Mouse (Mus musculus) stomach, postnatal 0 days (tissue): ENCODE results near the gene Tmem126a. TPM values are rescaled to one million over a fixed set of nuclear protein-coding genes. Genes with fewer than 3 reads are reported as not detected.

Source experiments
- ATAC-seq: fragments of 200-750 bp; cut with Nextera tagmentation; 2 replicates; pipeline ENCODE4 v1.8.0; 2017; ENCODE audit not compliant: low FRiP score, low TSS enrichment
- DNase-seq: peaks from one replicate; pipeline ENCODE4 v3.0.0-alpha.2; 2016; ENCODE audit warnings: low spot score
- H3K27ac ChIP-seq: fragments of 300-500 bp; sonication (generic); replicated peaks from 2 replicates; pipeline ENCODE4 v1.5.1; 2014; ENCODE audit warnings: mild to moderate bottlenecking, control low read depth
- H3K27me3 ChIP-seq: fragments of 300-500 bp; sonication (generic); 2 replicates; pipeline ENCODE4 v1.6.1; 2014; ENCODE audit warnings: low read length; ENCODE audit not compliant: control insufficient read depth, insufficient read depth
- H3K36me3 ChIP-seq: fragments of 300-500 bp; sonication (generic); 2 replicates; pipeline ENCODE4 v1.6.1; 2014; ENCODE audit warnings: low read length, mixed read lengths; ENCODE audit not compliant: control insufficient read depth, insufficient read depth
- H3K4me1 ChIP-seq: fragments of 300-500 bp; sonication (generic); replicated peaks from 2 replicates; pipeline ENCODE4 v1.6.1; 2014; ENCODE audit warnings: antibody characterized with exemption; ENCODE audit not compliant: control insufficient read depth, insufficient read depth
- H3K4me2 ChIP-seq: fragments of 300-500 bp; sonication (generic); replicated peaks from 2 replicates; pipeline ENCODE4 v1.6.1; 2014; ENCODE audit warnings: low read depth, mild to moderate bottlenecking, control low read depth, moderate library complexity
- H3K4me3 ChIP-seq: fragments of 300-500 bp; sonication (generic); 2 replicates; pipeline ENCODE4 v1.5.1; 2014; ENCODE audit warnings: low read depth, low read length, control low read depth
- H3K9ac ChIP-seq: fragments of 300-500 bp; sonication (generic); 2 replicates; pipeline ENCODE4 v1.6.1; 2014; ENCODE audit warnings: mild to moderate bottlenecking, low read length, control low read depth, mixed read lengths
- H3K9me3 ChIP-seq: fragments of 300-500 bp; sonication (generic); 2 replicates; pipeline ENCODE4 v1.6.1; 2016; ENCODE audit warnings: low read length; ENCODE audit not compliant: control insufficient read depth
- CTCF ChIP-seq: IDR thresholded peaks from 2 replicates; pipeline ENCODE4 v1.5.1; 2016; ENCODE audit warnings: antibody characterized with exemption, low read depth, mild to moderate bottlenecking, moderate library complexity
- EP300 ChIP-seq: optimal IDR thresholded peaks from 2 replicates; pipeline ENCODE3; 2016; ENCODE audit warnings: antibody characterized with exemption
- WGBS: fragments of 180-500 bp; shearing (Covaris S2); extraction: QIAGEN DNeasy Blood & Tissue Kit; methylation state at CpG from one replicate; pipeline ENCODE4 v1.1.7; 2014; 5-methylcytosine and 5-hydroxymethylcytosine counted together
- polyA plus RNA-seq: library from polyadenylated mRNA; unstranded; fragments of >200 nt; fragmentation: Nextera tagmentation; extraction: Ambion mirVana; gene quantifications from 2 replicates; pipeline ENCODE4 v1.2.1, GENCODE M21; 2015

Tmem126a gene
- 85.9 and 86.5 TPM in 2 replicates for polyA plus RNA-seq

DNA sequence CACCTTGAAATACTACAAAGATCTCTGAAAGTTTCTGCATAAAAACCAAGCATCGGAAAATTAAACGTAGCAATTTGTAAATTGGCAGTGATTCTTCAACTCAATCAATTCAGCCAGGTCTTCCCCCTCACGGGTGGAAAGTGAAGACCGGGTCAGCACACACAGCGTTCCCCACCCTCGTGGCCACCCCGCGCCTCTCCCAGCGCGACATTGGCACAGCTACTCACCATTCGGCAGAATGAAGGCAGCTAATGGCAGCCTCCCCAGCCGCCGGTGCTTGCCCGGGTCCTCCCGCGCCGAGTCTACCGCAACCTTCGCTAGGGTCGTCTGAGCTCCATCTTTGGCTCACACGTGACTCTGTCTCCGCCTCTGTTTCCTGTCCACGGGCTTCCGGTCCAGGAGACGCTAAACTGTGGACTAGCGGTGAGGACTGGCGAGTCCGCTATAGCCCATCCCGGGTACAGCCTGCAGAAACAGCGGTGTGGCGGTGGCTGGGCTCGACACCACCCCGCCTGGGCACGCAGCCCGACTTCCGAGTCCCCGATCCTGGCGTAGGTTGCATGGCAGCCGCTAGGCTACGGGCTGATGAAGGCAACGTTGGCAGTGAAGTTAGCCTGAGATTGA lies at the start of gene Tmem126a:
Gene Tmem126a (minus strand): TSS at position 385 of the 624 bp plus-strand sequence.
- no peaks in the 10 kb centered on the region for H3K9me3 ChIP-seq
- H3K4me2 ChIP-seq = peak within 1 kb of the TSS; percentile 69
- 0 out of 2 replicates have a peak, but pooled peaks cover 5% of the 10 kb centered on the region for H3K36me3 ChIP-seq
- TF ChIP-seq CTCF (peak; percentile 52), EP300 (no peak)
- peak; percentile 97 for ATAC-seq
- H3K4me1 ChIP-seq = peaks cover 2% of the 10 kb centered on the region; the same call in 1 of the 2 replicates
- WGBS = under 1% methylated on average over 41 of the region's 41 CpGs
- H3K9ac ChIP-seq = peak within 1 kb of the TSS; percentile 79
- no peaks in the 10 kb centered on the region for H3K27me3 ChIP-seq
- H3K27ac ChIP-seq = peak within 1 kb of the TSS; percentile 87
- peak within 1 kb of the TSS; percentile 81 for H3K4me3 ChIP-seq
- peak; percentile 87 for DNase-seq

DNA sequence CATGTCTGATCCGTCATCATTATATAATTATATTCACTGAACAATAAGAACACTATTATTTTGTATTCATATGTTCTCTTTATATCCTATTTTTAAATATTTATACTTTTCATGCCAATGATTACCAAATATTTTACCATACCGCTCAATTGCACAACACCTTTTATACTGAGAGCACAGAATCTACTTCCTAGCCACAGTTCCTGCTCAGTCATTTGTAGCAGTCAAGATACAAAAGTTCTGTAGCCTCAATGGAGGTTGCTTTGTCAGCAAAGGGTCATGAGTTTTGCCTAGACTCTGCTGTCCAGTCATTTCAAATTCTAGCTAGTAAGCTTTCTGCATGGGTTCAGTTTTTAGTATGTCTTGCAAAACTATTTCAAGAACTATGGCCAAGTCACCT lies 25.6 kb upstream of the Tmem126a start:
- no peaks in the 10 kb centered on the region for H3K27me3 ChIP-seq
- no peak overlapping the region for H3K4me2 ChIP-seq
- no peak for DNase-seq
- no peak overlapping the region for H3K4me3 ChIP-seq
- no peak for ATAC-seq
- no peaks in the 10 kb centered on the region for H3K4me1 ChIP-seq
- no peak overlapping the region for H3K27ac ChIP-seq
- H3K9me3 ChIP-seq = no peaks in the 10 kb centered on the region
- WGBS = 86% methylated on average over 2 of the region's 2 CpGs
- H3K9ac ChIP-seq = no peak overlapping the region
- H3K36me3 ChIP-seq = no peaks in the 10 kb centered on the region
- no peak for TF ChIP-seq EP300
- no peak for TF ChIP-seq CTCF

DNA sequence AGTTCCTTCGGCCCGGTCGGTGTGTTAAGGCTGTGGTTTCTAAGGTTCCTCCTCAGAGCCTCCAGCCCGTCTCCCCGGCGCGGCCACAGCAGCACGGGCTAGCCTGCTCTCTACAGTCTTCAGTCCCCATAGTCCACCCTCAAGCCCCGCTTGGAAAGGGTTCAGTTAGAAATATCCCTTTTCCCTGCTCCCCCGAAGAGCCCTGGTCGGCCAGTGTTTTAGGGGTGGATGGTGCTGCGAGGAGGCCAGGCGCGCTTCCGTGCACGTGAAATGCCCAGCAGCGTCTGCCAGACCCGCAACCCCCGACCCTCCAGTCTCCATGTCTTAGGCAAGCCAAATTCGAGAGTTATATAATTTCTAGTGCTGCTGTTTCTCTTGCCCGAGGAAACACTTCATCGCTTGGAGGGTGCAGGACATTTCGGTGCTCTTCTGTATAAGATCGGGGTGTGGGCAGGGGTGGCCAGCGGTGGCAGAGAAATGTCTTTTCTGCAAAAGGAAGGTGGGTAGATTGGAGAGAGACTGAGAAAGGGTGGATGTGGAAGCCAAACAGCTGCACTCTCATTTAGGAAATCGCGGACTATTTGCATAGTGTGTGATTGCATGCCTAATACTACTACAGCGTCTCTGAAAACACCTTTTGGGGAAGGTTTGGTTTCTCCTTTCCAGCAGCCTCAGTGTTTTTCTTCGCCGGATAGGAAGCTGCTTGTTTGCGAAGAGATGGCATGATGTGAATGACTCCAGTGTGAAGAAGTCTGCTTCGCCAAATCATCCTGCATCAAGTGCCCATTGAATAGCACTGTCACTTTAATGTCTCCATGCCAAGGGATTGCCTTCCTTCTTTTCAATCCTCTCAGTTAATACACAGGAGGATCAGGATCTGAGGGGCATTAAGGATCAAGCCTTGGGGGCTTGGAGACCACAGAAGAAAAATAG lies 19.6 kb upstream of the Tmem126a start, which contains the start of gene Dlg2:
Gene Dlg2 (plus strand): TSS at position 360 of the 933 bp plus-strand sequence.
- Histone ChIP-seq H3K9ac (peak within 1 kb of the TSS; percentile 75), H3K4me2 (peak within 1 kb of the TSS; percentile 90), H3K4me3 (peak within 1 kb of the TSS; percentile 67), H3K9me3 (no peaks in the 10 kb centered on the region), H3K27ac (peak within 1 kb of the TSS; percentile 75), H3K36me3 (no peaks in the 10 kb centered on the region), H3K4me1 (no peaks in the 10 kb centered on the region), H3K27me3 (no peaks in the 10 kb centered on the region)
- WGBS = 1% methylated on average over 32 of the region's 32 CpGs
- ATAC-seq = no peak
- TF ChIP-seq CTCF = no peak
- no peak for TF ChIP-seq EP300
- no peak for DNase-seq

- Histone ChIP-seq H3K27ac (peak within 1 kb of the TSS; percentile 75), H3K9ac (peak within 1 kb of the TSS; percentile 75), H3K4me1 (no peaks in the 10 kb centered on the region), H3K9me3 (no peaks in the 10 kb centered on the region), H3K27me3 (no peaks in the 10 kb centered on the region), H3K4me3 (peak within 1 kb of the TSS; percentile 67), H3K36me3 (no peaks in the 10 kb centered on the region), H3K4me2 (peak within 1 kb of the TSS; percentile 90)
- WGBS = 0% methylated on average over 36 of the region's 36 CpGs
- TF ChIP-seq EP300 (no peak), CTCF (0 out of 2 replicates have a peak, but pooled peaks have one; percentile 4)
- ATAC-seq = peak; percentile 100
- peak; percentile 99 for DNase-seq
Measured at GRCm38 (mm10) chr7:90475793-90476312, 18.8 kb upstream of the Tmem126a start, which contains the start of gene Tmem126b. Tmem126b (minus strand) TSS chr7:90476001.

GRCm38 (mm10) chr7:90473511-90473910 lies 16.5 kb upstream of the Tmem126a start:
- DNase-seq (no peak), ATAC-seq (no peak)
- Histone ChIP-seq H3K4me2 (no peak overlapping the region), H3K27ac (no peak overlapping the region), H3K4me1 (no peaks in the 10 kb centered on the region), H3K27me3 (no peaks in the 10 kb centered on the region), H3K9ac (no peak overlapping the region), H3K36me3 (no peaks in the 10 kb centered on the region; the same call in none of the 2 replicates), H3K4me3 (no peak overlapping the region), H3K9me3 (no peaks in the 10 kb centered on the region)
- WGBS = 52% methylated on average over 2 of the region's 2 CpGs
- no peak for TF ChIP-seq EP300
- no peak for TF ChIP-seq CTCF
